Mouse (Mus musculus) heart, embryonic 16.5 days (tissue): ENCODE measurements around the gene Aco2. TPM values are rescaled to one million over a fixed set of nuclear protein-coding genes. Genes with fewer than 3 reads are reported as not detected.

ENCODE experiments used
- ATAC-seq: fragments of 200-750 bp; cut with Nextera tagmentation; replicated peaks from 2 replicates; pipeline ENCODE4 v1.8.0; 2017; ENCODE audit warnings: moderate number of reproducible peaks; ENCODE audit not compliant: insufficient read depth, low FRiP score; ENCODE audit errors: extremely low read depth
- H3K27ac ChIP-seq: fragments of 300-500 bp; sonication (generic); 2 replicates; pipeline ENCODE4 v1.5.1; 2014; ENCODE audit warnings: mild to moderate bottlenecking, low read length, control low read depth, moderate library complexity
- H3K27me3 ChIP-seq: fragments of 300-500 bp; sonication (generic); 2 replicates; pipeline ENCODE4 v1.6.1; 2014; ENCODE audit warnings: low read length, mixed read lengths; ENCODE audit not compliant: control insufficient read depth, insufficient read depth
- H3K36me3 ChIP-seq: fragments of 300-500 bp; sonication (generic); 2 replicates; pipeline ENCODE4 v1.6.1; 2014; ENCODE audit not compliant: control insufficient read depth, insufficient read depth
- H3K4me1 ChIP-seq: fragments of 300-500 bp; sonication (generic); 2 replicates; pipeline ENCODE4 v1.6.1; 2014; ENCODE audit warnings: low read length, mixed read lengths; ENCODE audit not compliant: control insufficient read depth, insufficient read depth
- H3K4me2 ChIP-seq: fragments of 300-500 bp; sonication (generic); 2 replicates; pipeline ENCODE4 v1.6.1; 2014; ENCODE audit warnings: low read depth, mild to moderate bottlenecking, control low read depth, low read length
- H3K4me3 ChIP-seq: fragments of 300-500 bp; sonication (generic); 2 replicates; pipeline ENCODE4 v1.5.1; 2014; ENCODE audit warnings: mild to moderate bottlenecking, control low read depth, low read length
- H3K9ac ChIP-seq: fragments of 300-500 bp; sonication (generic); 2 replicates; pipeline ENCODE4 v1.6.1; 2014; ENCODE audit warnings: low read length, control low read depth
- H3K9me3 ChIP-seq: fragments of 300-500 bp; sonication (generic); replicated peaks from 2 replicates; pipeline ENCODE4 v1.6.1; 2016; ENCODE audit warnings: low read length; ENCODE audit not compliant: control insufficient read depth
- WGBS: fragments of 180-500 bp; shearing (Covaris S2); extraction: QIAGEN DNeasy Blood & Tissue Kit; methylation state at CpG from one replicate; pipeline ENCODE4 v1.1.7; 2014; 5-methylcytosine and 5-hydroxymethylcytosine counted together
- polyA plus RNA-seq: library from polyadenylated mRNA; unstranded; fragments of >200 nt; fragmentation: Nextera tagmentation; extraction: Ambion mirVana; gene quantifications from 2 replicates; pipeline ENCODE4 v1.2.1, GENCODE M21; 2015

The Aco2 gene
- polyA plus RNA-seq, 1 experiment from 2014 or later: 769 TPM

GRCm38 (mm10) chr15:81928277-81928676 is 56.2 kb downstream of the Aco2 start:
- Histone ChIP-seq H3K36me3 (no peaks in the 10 kb centered on the region), H3K4me3 (no peak overlapping the region), H3K27ac (peak overlapping the region; percentile 58), H3K9me3 (no peaks in the 10 kb centered on the region), H3K4me2 (no peak overlapping the region), H3K27me3 (no peaks in the 10 kb centered on the region), H3K4me1 (peaks cover 15% of the 10 kb centered on the region), H3K9ac (no peak overlapping the region)
- no peak for ATAC-seq
- WGBS: 56% methylated on average over 11 of the region's 11 CpGs

DNA sequence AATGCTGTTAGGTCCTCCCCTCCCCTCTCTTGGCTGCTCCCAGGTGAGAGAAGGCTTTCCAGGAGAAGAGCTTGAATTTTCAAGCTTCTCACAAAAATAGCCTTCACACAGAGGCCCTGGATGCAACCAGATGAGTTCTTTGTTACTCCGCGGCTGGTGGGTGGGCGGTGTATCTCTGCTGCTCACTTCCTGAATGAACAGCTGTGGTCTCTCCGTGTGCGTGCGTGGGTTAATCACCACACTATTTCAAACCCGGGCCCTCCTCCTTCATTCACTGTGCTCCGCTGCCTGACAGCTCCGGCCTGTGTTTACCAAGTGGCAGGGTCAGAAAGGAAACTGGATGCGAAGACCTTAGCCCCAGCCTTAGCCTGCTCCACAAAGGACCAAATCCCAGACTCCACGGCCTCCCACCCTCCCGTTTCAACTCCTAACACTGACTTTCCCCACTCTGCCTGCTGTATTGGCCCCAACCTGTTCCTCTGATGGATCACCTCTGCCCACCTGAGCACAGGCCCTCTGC is 60.9 kb downstream of the Aco2 start:
- H3K4me2 ChIP-seq: no peak overlapping the region
- peak overlapping the region; percentile 38; the same call in 1 of the 2 replicates for H3K9ac ChIP-seq
- no peak overlapping the region for H3K27ac ChIP-seq
- no peaks in the 10 kb centered on the region for H3K36me3 ChIP-seq
- peaks cover 17% of the 10 kb centered on the region for H3K4me1 ChIP-seq
- no peak overlapping the region for H3K4me3 ChIP-seq
- H3K27me3 ChIP-seq: no peaks in the 10 kb centered on the region
- no peaks in the 10 kb centered on the region for H3K9me3 ChIP-seq
- ATAC-seq: no peak
- WGBS: 36% methylated on average over 12 of the region's 12 CpGs

DNA sequence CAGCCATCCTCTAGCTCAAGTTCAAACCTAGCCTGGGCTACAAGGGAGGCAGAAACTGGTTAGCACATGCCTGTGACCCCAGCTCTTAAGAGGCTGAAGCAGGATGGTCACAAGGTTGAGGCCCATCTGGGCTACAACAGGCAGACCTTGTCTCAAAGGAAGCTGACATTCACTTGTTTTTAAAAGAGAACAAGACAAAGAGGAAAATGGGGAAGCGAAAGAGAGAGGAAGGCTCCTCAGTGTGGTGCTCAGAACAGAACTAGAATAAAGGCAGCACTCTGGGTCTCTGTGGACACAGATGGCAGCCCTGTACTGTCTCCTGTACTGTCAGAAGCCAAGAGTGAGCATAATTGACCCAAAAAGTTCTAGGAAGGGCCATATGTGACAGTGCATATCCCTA is 61.9 kb downstream of the Aco2 start:
- no peak for ATAC-seq
- H3K27me3 ChIP-seq: no peaks in the 10 kb centered on the region
- H3K4me1 ChIP-seq: peaks cover 17% of the 10 kb centered on the region
- no peaks in the 10 kb centered on the region for H3K9me3 ChIP-seq
- WGBS: 100% methylated on average over 1 of the region's 1 CpGs
- no peak overlapping the region for H3K27ac ChIP-seq
- no peak overlapping the region for H3K9ac ChIP-seq
- H3K4me3 ChIP-seq: no peak overlapping the region
- H3K4me2 ChIP-seq: no peak overlapping the region
- no peaks in the 10 kb centered on the region for H3K36me3 ChIP-seq

DNA sequence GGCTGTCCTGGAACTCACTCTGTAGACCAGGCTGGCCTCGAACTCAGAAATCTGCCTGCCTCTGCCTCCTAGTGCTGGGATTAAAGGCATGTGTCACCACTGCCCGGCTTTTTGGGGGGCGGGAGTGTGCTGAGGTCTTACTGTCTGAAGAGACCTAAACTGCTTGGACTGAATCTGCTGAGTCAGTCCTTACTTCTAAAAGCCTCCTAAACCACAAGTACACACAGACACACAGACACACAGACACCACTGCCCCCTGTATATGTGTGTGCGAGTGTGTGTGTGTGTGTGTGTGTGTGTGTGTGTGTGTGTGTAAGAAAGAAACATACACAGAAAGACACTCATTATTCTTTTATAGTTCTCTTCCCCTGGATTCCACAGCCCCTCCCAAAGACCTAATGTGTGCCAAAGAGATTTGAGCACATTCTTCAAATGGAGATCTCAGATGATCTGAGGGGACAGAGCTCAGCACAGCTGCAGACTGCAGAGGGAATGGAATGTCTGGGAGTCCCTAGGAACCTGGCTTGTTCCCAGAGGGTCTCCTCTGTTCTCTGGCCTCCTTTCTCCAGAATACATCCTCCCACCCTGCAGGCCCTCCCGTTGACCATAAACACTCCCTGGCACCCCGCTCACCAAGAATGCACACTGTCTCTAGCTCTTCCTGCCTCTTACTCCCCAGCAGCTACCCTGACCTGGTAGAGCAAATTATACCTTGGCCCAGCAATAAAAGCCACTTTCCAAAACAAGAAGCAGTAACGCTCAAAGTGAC is 63.9 kb downstream of the Aco2 start:
- H3K36me3 ChIP-seq: no peaks in the 10 kb centered on the region

DNA sequence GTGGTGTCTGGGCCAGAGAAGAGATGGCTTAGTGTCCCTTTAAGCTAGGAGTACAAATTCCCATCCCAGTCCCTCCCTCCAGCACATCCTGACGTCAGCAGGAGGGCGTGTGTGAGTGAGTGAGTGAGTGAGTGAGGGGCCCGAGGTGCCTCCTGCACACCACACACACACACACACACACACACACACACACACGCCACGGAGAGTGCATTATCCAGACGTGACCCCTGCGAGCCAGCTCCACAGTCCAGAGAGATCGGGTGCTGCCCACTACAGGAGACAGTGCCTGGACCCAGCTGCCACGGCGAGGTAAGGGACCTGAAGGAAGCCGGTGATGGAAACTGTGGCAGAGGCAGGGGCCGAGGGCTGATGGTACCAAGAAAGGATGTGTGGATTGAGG is 64.6 kb downstream of the Aco2 start, which contains the start of gene Csdc2:
Csdc2 (plus strand) TSS at position 81 of the 400 bp plus-strand sequence.
- Histone ChIP-seq H3K9me3 (no peaks in the 10 kb centered on the region), H3K36me3 (no peaks in the 10 kb centered on the region), H3K9ac (peak within 1 kb of the TSS; percentile 62), H3K27me3 (no peaks in the 10 kb centered on the region), H3K4me1 (peaks cover 17% of the 10 kb centered on the region), H3K27ac (peak within 1 kb of the TSS; percentile 35), H3K4me3 (peak within 1 kb of the TSS; percentile 52), H3K4me2 (peak within 1 kb of the TSS; percentile 73)
- 6% methylated on average over 12 of the region's 12 CpGs for WGBS
- ATAC-seq: peak; percentile 49; the same call in 1 of the 2 replicates

More for the DNA sequence above, 63.9 kb downstream of the Aco2 start:
- Histone ChIP-seq H3K4me3 (peak overlapping the region; percentile 52), H3K27ac (peak overlapping the region; percentile 35), H3K4me1 (peaks cover 17% of the 10 kb centered on the region), H3K27me3 (no peaks in the 10 kb centered on the region), H3K4me2 (peak overlapping the region; percentile 73), H3K9me3 (no peaks in the 10 kb centered on the region), H3K9ac (peak overlapping the region; percentile 62; the same call in 1 of the 2 replicates)
- WGBS: 45% methylated on average over 7 of the region's 7 CpGs
- ATAC-seq: no peak

GRCm38 (mm10) chr15:81937098-81937972 is 65.2 kb downstream of the Aco2 start:
- WGBS: 11% methylated on average over 19 of the region's 19 CpGs
- Histone ChIP-seq H3K9me3 (no peaks in the 10 kb centered on the region), H3K4me1 (peaks cover 17% of the 10 kb centered on the region), H3K4me3 (peak overlapping the region; percentile 52), H3K4me2 (peak overlapping the region; percentile 73), H3K9ac (peak overlapping the region; percentile 62), H3K27ac (peak overlapping the region; percentile 25; the same call in 1 of the 2 replicates), H3K36me3 (no peaks in the 10 kb centered on the region), H3K27me3 (no peaks in the 10 kb centered on the region)
- ATAC-seq: peak; percentile 21; the same call in 1 of the 2 replicates

GRCm38 (mm10) chr15:81938246-81938645 is 66.1 kb downstream of the Aco2 start:
- no peak for ATAC-seq
- 40% methylated on average over 2 of the region's 2 CpGs for WGBS
- H3K27me3 ChIP-seq: no peaks in the 10 kb centered on the region
- no peak overlapping the region for H3K4me3 ChIP-seq
- no peaks in the 10 kb centered on the region for H3K9me3 ChIP-seq
- H3K9ac ChIP-seq: no peak overlapping the region
- no peak overlapping the region for H3K27ac ChIP-seq
- peaks cover 17% of the 10 kb centered on the region for H3K4me1 ChIP-seq
- H3K4me2 ChIP-seq: no peak overlapping the region
- H3K36me3 ChIP-seq: no peaks in the 10 kb centered on the region

- WGBS: 83% methylated on average over 10 of the region's 10 CpGs
- Histone ChIP-seq H3K27me3 (no peaks in the 10 kb centered on the region), H3K4me3 (no peak overlapping the region), H3K27ac (no peak overlapping the region), H3K4me2 (no peak overlapping the region), H3K9me3 (no peaks in the 10 kb centered on the region), H3K36me3 (no peaks in the 10 kb centered on the region), H3K9ac (no peak overlapping the region), H3K4me1 (peaks cover 17% of the 10 kb centered on the region)
- no peak for ATAC-seq
These were observed 67.1 kb downstream of the Aco2 start for GRCm38 (mm10) chr15:81939157-81939715.
